9 mouse cellular contexts compared by ENCODE assay signal in genomic region chr13:8847702-8848101, GRCm38 (mm10). TPM values are rescaled to one million over a fixed set of nuclear protein-coding genes. Genes with fewer than 3 reads are reported as not detected.
DNase-seq lines count a peak whose midpoint lies in the region; TF ChIP-seq lines count a peak whose summit lies in the region.
"Had no signal": no experiment of that assay in that cellular context is flagged by ENCODE, and none has a peak within 500 bp of the region (broad histone marks: within the 10 kb centered on the region; RNA-seq: fewer than 3 reads in every experiment).

No protein-coding gene starts in this region.

- H3K4me3 ChIP-seq in thymus, adult 2 months (ENCODE audit: control insufficient read depth, insufficient read depth, low read length): no peak overlapping the region
- H3K4me3 ChIP-seq: erythroblast, embryonic 14.5 days had no signal

- peak; percentile 42 to 44 for DNase-seq in heart, adult 18-20 months
- no peak for DNase-seq in heart, postnatal 25 days (ENCODE audit: low spot score)
- peak; percentile 24 for DNase-seq in thymus, adult 2 months
- DNase-seq in thymus, adult 18-20 months: no peak
- DNase-seq in heart, postnatal 4 days: peak; percentile 35
- DNase-seq in thymus, postnatal 25 days: peak; percentile 11
- DNase-seq in cerebellum, adult 11-12 months: no peak
- DNase-seq in frontal cortex, postnatal 36 days (ENCODE audit: low spot score in 2 of 2): no peak

- 53% methylated on average over 2 of the region's 2 CpGs for WGBS in thymus, adult 2 months

- H3K4me1 ChIP-seq in thymus, adult 2 months (replicated peaks; ENCODE audit: control insufficient read depth, insufficient read depth, low read length): no peaks in the 10 kb centered on the region

- intact Hi-C loops in heart, postnatal 25 days (cut with DNase I): loop anchor here (2.0 to 10.0 kb wide), 2 partner anchors 23 to 147 kb away; partner anchors contain the start of genes Gtpbp4 and Wdr37

- TF ChIP-seq CTCF in thymus, adult 2 months (IDR thresholded peaks at IDR 0.05; ENCODE audit: borderline replicate concordance, control insufficient read depth, extremely low read depth, insufficient read depth, low read length, poor library complexity): no peak

- peaks cover 59% of the 10 kb centered on the region for H3K36me3 ChIP-seq in thymus, adult 2 months (ENCODE audit: control insufficient read depth, insufficient read depth, low read length)

- no peaks in the 10 kb centered on the region for H3K27me3 ChIP-seq in thymus, adult 2 months (ENCODE audit: control insufficient read depth, insufficient read depth, low read length)

- H3K27ac ChIP-seq in thymus, adult 2 months (ENCODE audit: control insufficient read depth, insufficient read depth, low read length): no peak overlapping the region

- no peak for TF ChIP-seq POLR2A in thymus, adult 2 months (IDR thresholded peaks at IDR 0.05; ENCODE audit: control insufficient read depth, extremely low read depth, insufficient read depth, low read length, poor library complexity)

RNA-seq across cellular contexts. Expression of gene Wdr37, which starts 24.0 kb away (rescaled TPM):
- total RNA-seq in heart, adult 18-20 months (2021): 10 to 100 TPM; 31.8 to 33.6 TPM
- 10 to 100 TPM; 28.9 to 35.2 TPM for total RNA-seq in heart, postnatal 25 days (2021)
- 35.3 and 46.5 TPM in 2 replicates for polyA plus RNA-seq in thymus, adult 2 months (2012; rRNA removed)
- 10 to 100 TPM; 32.5 to 35.7 TPM for total RNA-seq in heart, postnatal 4 days (2021)

RNA-seq across cellular contexts. Expression of gene Idi1, which starts 37.6 kb away (rescaled TPM):
- 1 to 10 TPM; 4.8 to 5.8 TPM for total RNA-seq in heart, adult 18-20 months (2021)
- total RNA-seq in heart, postnatal 25 days (2021): 1 to 10 TPM; 5.6 to 6.4 TPM
- polyA plus RNA-seq in thymus, adult 2 months (2012; rRNA removed): 11.3 and 12.7 TPM in 2 replicates
- 10 to 100 TPM; 27.6 to 31.0 TPM for total RNA-seq in heart, postnatal 4 days (2021)

Comparison
In these comparisons a context has a peak if more than half of its experiments do, and no peak if none do; other contexts are left out.
1. DNase-seq: peak in heart, adult 18-20 months (2 of 2), thymus, adult 2 months (single experiment), heart, postnatal 4 days (single experiment) and thymus, postnatal 25 days (single experiment); none in heart, postnatal 25 days (single experiment), thymus, adult 18-20 months (0 of 2), cerebellum, adult 11-12 months (single experiment) and frontal cortex, postnatal 36 days (0 of 2).